Mouse (Mus musculus) hematopoietic stem cell, adult 5-6 weeks (primary cell): Measurements from ENCODE around the gene Megf11. TPM values are rescaled to one million over a fixed set of nuclear protein-coding genes. Genes with fewer than 3 reads are reported as not detected.

Experiments
- ATAC-seq, 2 experiments: fragments of 125-278 bp in 1 of 2; replicated peaks in 1 of 2; 2 replicates each; pipeline ENCODE4 v1.8.0; 2016 to 2017; ENCODE audit warnings: inconsistent platforms in 2 of 2, mild to moderate bottlenecking in 2 of 2, moderate number of reproducible peaks in 2 of 2, low read depth in 1 of 2, moderate TSS enrichment in 1 of 2; ENCODE audit not compliant: low FRiP score in 2 of 2, poor library complexity in 2 of 2, severe bottlenecking in 2 of 2, insufficient read depth in 1 of 2, low TSS enrichment in 1 of 2
- total RNA-seq: library from RNA; stranded (forward); fragments of 172-1452, 232-1000 nt; gene quantifications from 2 replicates; pipeline ENCODE4 v1.2.3, GENCODE M21; 2017

The Megf11 gene
- total RNA-seq, 1 experiment from 2014 or later, result not detected

DNA sequence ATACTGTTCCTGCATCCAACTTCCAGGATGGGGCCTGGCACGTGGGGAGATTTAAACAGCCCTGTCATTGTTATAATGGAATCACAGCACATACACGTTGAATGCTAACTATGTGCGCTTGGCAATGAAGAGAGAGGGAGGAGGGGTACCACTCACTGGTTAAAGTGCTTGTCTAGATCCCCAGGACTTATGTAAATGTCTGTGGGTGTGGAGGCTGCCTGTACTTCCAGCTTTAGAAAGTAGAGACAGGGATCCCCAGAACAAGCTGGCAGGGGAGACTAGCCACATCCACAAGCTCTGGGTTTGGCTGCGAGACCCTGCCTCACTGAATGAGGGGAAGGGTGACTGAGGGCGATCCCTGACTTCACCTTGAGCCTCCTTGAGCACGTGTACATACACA lies 250.7 kb downstream of the Megf11 start:
- no peak for ATAC-seq

DNA sequence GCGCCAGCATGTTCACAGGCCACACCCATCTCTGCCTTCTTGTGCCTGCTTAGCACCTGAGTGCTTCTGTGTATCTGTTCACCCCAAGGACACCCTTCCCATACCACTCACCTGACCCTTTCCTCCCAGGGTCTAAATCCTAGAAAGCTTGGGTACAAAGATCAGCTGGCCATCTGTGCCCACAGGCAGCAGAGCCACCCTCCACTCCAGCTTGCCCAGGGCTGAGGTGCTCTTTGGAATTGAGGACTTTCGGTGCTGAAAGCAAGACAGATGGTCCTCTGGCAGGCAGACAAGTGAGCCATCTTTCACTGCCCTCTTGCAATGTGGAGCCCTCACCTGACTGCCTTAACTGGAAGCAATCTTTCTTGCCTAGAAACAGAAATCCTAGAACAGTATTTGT lies 251.5 kb downstream of the Megf11 start:
- ATAC-seq, result no peak

DNA sequence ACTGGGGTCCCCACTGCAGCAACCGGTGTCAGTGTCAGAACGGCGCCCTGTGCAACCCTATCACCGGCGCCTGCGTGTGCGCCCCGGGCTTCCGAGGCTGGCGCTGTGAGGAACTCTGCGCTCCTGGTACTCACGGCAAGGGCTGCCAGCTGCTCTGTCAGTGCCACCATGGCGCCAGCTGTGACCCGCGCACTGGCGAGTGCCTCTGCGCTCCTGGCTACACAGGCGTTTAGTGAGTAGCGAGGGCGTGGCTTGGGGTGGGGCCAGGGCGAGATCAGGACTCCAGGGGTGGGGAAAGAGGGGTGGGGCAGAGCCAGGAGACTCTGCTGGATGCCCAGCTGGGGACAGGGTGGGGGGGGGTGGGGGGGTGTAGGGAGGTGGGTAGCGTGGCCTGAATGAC lies 252.8 kb downstream of the Megf11 start:
- 0 out of 4 replicates have a peak, but pooled peaks of 1 of the 2 experiments have one; percentile 29 for ATAC-seq

DNA sequence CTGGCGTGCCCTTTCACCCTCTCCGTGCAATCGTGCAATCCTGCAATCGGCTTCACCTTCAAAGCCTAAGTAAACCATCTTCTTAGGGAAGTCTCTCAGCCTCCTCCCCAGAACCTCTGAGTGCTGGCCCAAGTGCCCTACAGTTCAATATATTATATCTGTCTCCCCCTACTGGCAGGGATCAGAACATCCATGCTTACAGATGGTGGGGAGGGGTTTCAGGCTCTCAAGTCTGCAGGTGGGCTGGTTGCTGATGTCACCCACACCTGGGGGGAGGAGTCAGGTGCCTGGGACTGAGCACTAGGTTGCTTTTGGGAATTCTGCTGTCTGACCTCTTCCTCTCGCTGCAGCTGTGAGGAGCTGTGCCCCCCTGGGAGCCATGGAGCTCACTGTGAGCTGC lies 254.2 kb downstream of the Megf11 start:
- peak; percentile 36 to 44; a peak in 1 of 4 replicates for ATAC-seq

DNA sequence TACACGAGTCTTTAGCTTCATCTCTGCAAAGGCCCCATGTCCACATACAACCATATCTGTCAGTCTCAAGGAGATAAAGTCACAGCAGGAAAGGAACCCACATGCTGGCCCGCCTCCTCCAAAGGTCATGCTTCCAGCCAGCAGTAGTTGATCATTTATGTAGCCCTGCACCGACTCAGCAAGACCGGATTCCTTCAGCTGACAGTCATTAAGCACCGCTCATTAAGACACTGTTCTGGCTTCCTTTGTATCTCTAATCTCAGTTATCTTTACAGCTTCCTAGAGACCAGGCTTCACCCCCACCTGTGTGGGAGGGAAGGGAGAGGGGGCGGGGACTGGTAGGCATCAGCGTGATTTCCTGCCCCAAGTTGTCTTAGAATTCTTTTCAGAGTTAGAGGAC lies 258.7 kb downstream of the Megf11 start:
- no peak for ATAC-seq

DNA sequence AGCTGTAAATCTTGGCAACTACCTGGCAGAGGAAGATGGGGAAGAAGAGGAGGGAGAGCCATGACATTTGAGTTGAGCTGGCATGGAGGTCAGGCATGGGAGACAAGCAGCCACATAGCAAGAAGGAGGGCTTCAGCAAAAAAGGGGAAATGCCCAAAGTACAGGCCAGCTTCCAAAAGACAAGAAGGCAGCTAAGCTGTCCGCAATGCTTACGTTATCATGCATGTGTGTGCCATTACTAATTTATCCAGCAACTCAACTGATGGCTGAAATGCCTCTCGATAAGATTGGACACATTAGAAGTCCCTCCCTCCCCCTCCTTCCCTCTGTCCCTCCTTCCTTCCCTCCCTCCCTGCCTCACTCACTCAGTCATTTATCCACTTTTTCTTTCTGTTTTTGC lies 260.0 kb downstream of the Megf11 start:
- no peak for ATAC-seq

DNA sequence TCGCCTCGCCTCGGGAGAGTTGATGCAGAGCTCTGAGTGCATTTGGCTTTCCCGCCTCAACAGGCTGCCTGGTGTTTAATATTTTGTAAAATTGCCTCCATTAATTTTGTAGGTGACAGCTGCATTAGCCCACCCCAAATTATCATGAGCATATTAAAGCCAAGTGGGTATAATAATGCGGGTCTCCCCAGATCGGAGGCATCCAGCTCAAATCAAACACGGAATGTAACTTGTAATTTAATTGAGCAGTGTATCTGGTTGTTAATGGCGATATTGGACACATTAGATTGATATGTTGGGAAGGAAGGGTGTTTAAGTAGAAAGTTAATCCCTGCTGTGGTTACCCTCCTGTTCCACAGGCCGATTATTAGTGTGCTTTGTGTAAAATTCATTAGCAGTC lies 264.0 kb downstream of the Megf11 start:
- no peak for ATAC-seq

DNA sequence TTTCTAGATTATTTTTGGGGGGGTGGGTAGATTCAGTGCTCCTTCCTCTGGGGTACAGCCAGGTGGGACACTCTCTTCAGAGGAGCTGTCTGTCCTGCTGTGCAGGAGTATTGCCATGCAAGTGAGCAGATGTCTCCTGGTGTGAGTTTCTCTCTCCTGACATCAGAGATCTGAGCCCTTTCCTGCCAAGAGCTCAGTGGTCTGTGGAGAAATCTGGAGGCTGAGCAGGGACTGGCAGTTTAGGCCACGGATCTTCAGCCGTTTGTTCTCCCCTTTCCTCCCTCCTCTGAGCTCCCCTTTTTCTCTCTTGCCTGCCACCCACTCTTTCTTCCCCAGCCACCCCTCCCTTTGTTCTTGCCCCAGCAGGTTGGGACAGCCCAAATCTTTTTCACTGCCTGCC lies 264.5 kb downstream of the Megf11 start:
- ATAC-seq, result no peak

DNA sequence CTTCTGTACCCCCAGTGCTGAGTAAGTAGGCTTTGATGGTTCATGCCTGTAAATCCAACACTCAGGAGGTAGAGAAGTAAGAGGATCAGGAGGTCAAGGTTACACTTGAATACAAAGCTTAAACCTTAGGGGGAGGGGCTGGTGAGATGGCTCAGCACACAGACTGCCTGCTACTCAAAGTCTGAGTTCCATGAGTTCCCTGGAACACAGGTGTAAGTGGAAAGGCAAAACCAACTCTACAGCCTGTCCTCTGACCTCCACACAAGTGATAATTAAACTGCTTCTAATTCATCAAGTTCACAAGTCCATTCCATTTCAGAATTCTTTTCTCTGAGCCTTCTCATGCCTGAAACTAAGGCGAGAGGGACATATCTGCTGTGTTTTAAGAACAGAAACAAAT lies 265.8 kb downstream of the Megf11 start:
- ATAC-seq, result no peak

DNA sequence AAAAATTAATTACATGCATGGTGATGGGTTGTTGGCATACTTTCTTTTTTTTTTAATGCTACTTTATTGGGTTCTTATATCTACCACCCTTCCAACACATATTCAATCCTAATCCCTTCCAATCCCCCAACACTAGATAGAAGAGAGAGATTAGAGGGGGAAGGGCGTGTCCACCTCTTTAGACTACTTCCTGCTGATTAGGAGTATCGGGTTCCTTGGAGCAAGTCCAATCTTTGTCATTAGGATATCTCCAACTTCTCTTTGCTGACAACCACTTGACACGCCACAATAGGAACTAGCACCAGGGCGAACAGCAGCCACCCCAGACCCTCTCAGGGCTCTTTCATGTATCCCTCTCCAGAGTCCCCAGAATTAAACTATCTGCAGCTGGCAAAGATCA lies 266.3 kb downstream of the Megf11 start:
- ATAC-seq, result no peak

DNA sequence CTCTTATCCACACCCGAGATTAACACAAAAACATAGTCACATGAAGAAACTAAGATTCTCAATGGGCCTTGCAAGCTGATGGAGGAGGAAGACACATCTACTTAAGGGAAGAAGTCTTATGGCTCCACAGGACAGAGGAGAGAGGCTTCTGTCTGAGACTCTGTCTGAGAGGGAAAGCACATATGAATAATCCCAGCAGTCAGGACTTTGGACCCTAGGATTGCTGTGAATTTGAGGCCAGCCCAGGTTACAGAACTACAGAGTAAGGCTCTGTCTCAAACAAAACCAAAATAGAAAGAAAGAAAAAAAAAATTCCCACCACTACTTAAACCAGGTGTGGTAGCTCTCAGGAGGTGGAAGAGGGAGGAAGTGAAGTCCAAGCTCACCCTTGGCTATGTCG lies 266.7 kb downstream of the Megf11 start:
- no peak for ATAC-seq

DNA sequence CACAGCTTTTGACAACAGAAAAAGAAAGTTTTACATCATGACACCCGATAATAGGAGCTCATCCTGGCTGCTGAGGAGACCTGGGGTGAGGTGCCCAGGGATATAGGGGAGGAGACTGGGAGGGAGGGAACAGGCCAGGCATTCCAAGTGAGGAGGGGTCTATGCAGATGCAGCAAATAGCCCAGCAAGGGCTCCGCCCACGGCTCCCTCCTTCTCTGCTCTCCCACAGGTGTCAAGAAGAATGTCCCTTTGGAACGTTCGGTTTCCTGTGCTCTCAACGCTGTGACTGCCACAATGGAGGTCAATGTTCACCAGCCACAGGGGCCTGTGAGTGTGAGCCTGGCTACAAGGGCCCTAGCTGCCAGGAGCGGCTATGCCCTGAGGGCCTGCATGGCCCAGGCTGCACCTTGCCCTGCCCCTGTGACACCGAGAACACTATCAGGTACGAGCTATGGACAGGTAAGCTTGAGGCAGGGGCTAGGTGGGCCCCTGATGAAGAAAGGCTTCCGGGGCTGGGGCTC lies 267.5 kb downstream of the Megf11 start:
- ATAC-seq, result no peak

DNA sequence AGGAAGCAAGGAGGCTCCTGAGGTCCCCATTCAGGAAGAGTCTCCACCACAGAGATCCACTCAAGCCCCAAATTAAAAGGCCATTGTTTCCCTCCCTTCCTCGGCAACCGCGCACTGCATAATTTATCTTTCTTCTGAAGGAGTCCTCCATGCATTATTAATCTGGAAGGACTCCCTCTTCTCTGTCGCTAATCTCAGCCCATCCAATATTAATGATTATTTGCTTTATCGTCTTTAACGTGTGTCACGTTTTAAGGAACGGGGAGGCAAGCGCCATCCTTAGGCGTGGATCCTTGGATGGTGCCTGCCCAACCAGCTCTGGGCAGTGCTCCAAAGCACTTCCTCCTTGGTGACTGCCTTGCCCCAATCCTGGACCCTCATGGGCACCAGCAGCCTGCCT lies 269.3 kb downstream of the Megf11 start:
- no peak for ATAC-seq

DNA sequence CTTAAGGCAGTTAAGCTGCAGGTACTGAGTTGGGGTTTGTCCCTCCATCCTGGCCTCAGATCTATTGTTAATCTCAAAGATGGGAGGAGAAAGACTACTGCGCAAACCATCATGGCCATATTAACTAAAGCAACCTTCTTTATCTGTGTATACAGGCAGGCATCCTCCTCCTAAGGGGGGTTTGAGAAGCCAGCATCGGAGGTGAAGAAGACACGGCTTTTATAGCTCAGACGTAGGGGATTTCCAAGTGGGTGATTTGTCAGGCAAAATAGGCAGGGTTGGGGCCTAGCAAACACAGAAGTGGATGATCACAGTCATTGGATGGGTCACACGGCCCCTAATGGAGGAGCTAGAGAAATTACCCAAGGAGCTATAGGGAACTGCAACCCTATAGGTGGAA lies 271.2 kb downstream of the Megf11 start:
- no peak for ATAC-seq

DNA sequence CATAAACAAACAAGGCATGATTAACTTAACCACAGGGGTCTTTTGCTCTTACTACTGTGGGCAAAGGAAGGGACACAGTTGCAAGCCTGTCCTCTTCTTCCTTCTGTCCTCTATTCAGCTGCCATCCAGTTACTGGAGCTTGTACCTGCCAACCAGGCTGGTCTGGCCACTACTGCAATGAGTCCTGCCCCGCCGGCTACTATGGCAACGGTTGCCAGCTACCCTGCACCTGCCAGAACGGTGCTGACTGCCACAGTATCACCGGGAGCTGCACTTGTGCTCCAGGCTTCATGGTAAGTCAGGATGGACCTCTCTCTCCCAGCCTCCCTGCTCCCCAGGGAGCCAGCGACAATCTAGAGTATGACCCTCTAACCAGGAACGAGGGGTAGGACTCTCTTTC lies 274.8 kb downstream of the Megf11 start:
- ATAC-seq, result no peak

DNA sequence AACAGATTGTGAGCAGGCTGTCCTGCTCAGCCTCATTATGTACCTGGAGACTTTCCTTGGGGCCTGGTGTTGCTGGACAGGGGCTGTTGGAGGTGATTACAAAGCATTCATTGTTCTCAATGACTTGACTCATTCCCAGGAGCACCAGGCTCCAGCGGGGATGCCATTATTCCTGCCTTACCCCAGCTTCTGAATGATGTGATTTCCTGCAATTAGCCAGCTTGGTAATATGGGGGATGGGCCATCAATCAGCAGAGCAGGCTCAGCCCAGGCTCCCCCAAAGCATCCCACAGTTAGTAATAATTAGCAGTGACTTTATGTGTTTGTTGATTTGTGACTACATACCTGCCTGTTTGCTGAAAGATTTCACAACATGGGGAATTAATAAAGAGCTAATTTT lies 279.2 kb downstream of the Megf11 start:
- no peak for ATAC-seq

DNA sequence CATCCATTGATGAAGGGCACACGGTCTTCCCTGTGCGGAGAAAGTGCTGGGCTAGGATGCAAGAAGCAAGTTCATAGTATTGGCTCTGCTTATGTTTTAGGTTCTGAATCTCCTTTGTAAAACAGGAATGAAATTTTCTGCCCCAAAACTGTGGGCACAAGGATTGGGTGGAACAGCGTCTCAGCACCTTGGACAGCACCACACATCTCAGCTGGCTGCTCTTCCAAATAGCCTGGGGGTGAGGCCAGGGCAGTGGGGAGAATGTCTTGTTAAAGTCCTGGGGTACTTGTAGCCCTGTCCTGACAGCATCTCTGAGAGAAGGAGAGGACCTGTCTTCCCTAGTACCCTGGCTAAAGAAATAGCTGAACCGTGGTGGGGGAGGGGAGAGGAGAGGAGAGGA lies 281.1 kb downstream of the Megf11 start:
- no peak; a peak in 1 of 4 replicates for ATAC-seq

DNA sequence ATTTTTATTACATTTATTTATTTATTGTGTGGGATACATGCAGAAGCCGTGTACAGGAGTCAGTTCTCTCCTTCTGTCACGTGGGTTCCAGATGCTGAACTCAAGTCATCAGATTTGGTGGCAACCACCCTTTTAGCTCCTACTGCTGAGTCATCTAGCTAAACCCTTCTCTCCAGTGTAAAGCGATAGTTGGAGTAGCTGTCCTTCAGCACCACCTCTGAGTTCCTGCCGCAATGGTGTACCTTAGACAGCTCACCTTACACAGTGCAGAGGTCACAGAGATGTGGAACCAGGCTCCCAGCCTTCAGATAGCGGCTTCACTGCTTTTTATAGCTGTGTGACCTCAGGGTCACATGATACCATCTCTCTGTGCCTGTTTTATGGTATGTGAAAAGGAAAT lies 282.1 kb downstream of the Megf11 start:
- peak; percentile 33 to 58; a peak in 1 of 4 replicates for ATAC-seq

DNA sequence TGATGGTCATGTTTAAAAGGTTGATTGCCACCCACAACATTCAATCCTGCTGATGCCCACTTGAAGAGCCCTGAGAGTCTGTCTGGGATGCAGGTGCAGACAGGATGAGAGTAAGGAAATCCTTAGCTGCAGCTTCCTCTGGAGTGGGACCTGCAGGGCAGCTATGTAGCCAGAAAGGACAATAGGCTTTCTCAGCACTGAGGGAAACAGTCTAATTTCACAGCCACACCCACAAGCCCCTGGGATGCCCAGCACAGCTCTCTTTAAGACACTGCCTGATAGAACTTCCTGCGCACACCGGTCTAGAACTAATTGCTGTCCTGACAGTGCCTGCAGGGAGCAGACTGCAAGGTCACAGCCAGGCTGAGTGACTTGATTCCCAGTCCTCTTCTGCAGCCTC lies 282.6 kb downstream of the Megf11 start:
- no peak for ATAC-seq
